In genomic region chr7:25067909-25068656, GRCm38 (mm10) we compare ENCODE assay signal across 13 mouse cellular contexts. TPM values are rescaled to one million over a fixed set of nuclear protein-coding genes. Genes with fewer than 3 reads are reported as not detected.
DNase-seq lines count a peak whose midpoint lies in the region; ATAC-seq and TF ChIP-seq lines count a peak whose summit lies in the region.
"Had no signal": no experiment of that assay in that cellular context is flagged by ENCODE, and none has a peak within 500 bp of the region (broad histone marks: within the 10 kb centered on the region; RNA-seq: fewer than 3 reads in every experiment).

No protein-coding gene starts in this region.

- DNase-seq in layer of hippocampus, adult 2 months (ENCODE audit: low spot score in 2 of 2), result no peak
- DNase-seq in layer of hippocampus, adult 8-10 months (ENCODE audit: low spot score in 2 of 2), result no peak
- no peak for DNase-seq in forebrain, postnatal 0 days
- DNase-seq in gastrocnemius, postnatal 25 days, result no peak
- DNase-seq in urinary bladder, postnatal 25 days (ENCODE audit: low spot score), result no peak
- DNase-seq: cerebellum, adult 9-10 months; lung, postnatal 10 days; thymus, adult 18-20 months had no signal

- peak overlapping the region; percentile 23; the same call in 1 of the 2 replicates for H3K4me2 ChIP-seq in forebrain, postnatal 0 days (ENCODE audit: low read depth)
- peak overlapping the region; percentile 93 for H3K4me2 ChIP-seq in midbrain, embryonic 15.5 days
- H3K4me2 ChIP-seq: heart, embryonic 12.5 days; liver, embryonic 12.5 days had no signal

- peak overlapping the region; percentile 37 for H3K4me3 ChIP-seq in layer of hippocampus, adult 2 months
- peak overlapping the region; percentile 3; the same call in 1 of the 2 replicates for H3K4me3 ChIP-seq in cortical plate, adult 2 months (ENCODE audit: insufficient read depth, low read length)
- no peak overlapping the region for H3K4me3 ChIP-seq in forebrain, postnatal 0 days (ENCODE audit: low read depth, low read length)
- peak overlapping the region; percentile 13 for H3K4me3 ChIP-seq in midbrain, embryonic 15.5 days
- H3K4me3 ChIP-seq: heart, embryonic 12.5 days; liver, embryonic 12.5 days had no signal

- peaks cover 55% of the 10 kb centered on the region for H3K36me3 ChIP-seq in forebrain, postnatal 0 days (ENCODE audit: insufficient read depth)
- H3K36me3 ChIP-seq in midbrain, embryonic 15.5 days (replicated peaks), result peaks cover 31% of the 10 kb centered on the region

- no peak for TF ChIP-seq POLR2A in cortical plate, adult 2 months (IDR thresholded peaks at IDR 0.05; ENCODE audit: extremely low read depth, insufficient read depth, low read length)

- ATAC-seq in forebrain, postnatal 0 days, result no peak
- ATAC-seq in midbrain, embryonic 15.5 days (replicated peaks), result no peak
- ATAC-seq: CD4-positive, CD25-positive, alpha-beta regulatory T cell, adult 4 months; liver, embryonic 12.5 days had no signal

- H3K27ac ChIP-seq in layer of hippocampus, adult 2 months, result peak overlapping the region; percentile 68
- H3K27ac ChIP-seq in cortical plate, adult 2 months (ENCODE audit: insufficient read depth, low read length), result no peak overlapping the region
- H3K27ac ChIP-seq in forebrain, postnatal 0 days (ENCODE audit: low read depth, low read length), result no peak overlapping the region
- H3K27ac ChIP-seq in midbrain, embryonic 15.5 days, result peak overlapping the region; percentile 40; the same call in 1 of the 2 replicates
- H3K27ac ChIP-seq: liver, embryonic 12.5 days had no signal

- WGBS in forebrain, postnatal 0 days, result 83% methylated on average over 22 of the region's 22 CpGs
- 79% methylated on average over 22 of the region's 22 CpGs for WGBS in midbrain, embryonic 15.5 days

- H3K4me1 ChIP-seq in cortical plate, adult 2 months (ENCODE audit: control insufficient read depth, insufficient read depth, low read length), result peaks cover 5% of the 10 kb centered on the region
- H3K4me1 ChIP-seq in forebrain, postnatal 0 days (ENCODE audit: insufficient read depth), result peaks cover 16% of the 10 kb centered on the region
- peaks cover 38% of the 10 kb centered on the region for H3K4me1 ChIP-seq in midbrain, embryonic 15.5 days

- no peak for TF ChIP-seq CTCF in layer of hippocampus, adult 2 months (conservative IDR thresholded peaks at IDR 0.05)
- TF ChIP-seq CTCF in cortical plate, adult 2 months (IDR thresholded peaks at IDR 0.05; ENCODE audit: extremely low read depth, insufficient read depth, low read length), result no peak
- TF ChIP-seq CTCF in forebrain, postnatal 0 days (IDR thresholded peaks at IDR 0.05; ENCODE audit: low read depth), result no peak

- no peak overlapping the region for H3K9ac ChIP-seq in forebrain, postnatal 0 days
- H3K9ac ChIP-seq in midbrain, embryonic 15.5 days, result peak overlapping the region; percentile 25; the same call in 1 of the 2 replicates
- H3K9ac ChIP-seq: heart, embryonic 12.5 days; liver, embryonic 12.5 days had no signal

- no peaks in the 10 kb centered on the region for H3K27me3 ChIP-seq in forebrain, postnatal 0 days (ENCODE audit: insufficient read depth, low read length)
- no peaks in the 10 kb centered on the region for H3K27me3 ChIP-seq in midbrain, embryonic 15.5 days (replicated peaks)
- H3K27me3 ChIP-seq: heart, embryonic 12.5 days had no signal

- no peaks in the 10 kb centered on the region for H3K9me3 ChIP-seq in forebrain, postnatal 0 days (ENCODE audit: low read length)
- no peaks in the 10 kb centered on the region for H3K9me3 ChIP-seq in midbrain, embryonic 15.5 days
- H3K9me3 ChIP-seq: heart, embryonic 12.5 days; liver, embryonic 12.5 days had no signal

RNA-seq across cellular contexts. Expression of gene Grik5, which starts 4.1 kb away (rescaled TPM):
- 100 to 1,000 TPM; 247 to 248 TPM for total RNA-seq in layer of hippocampus, adult 2 months (2021)
- total RNA-seq in layer of hippocampus, adult 8-10 months (2022), result 100 to 1,000 TPM; 206 to 235 (median 220) TPM
- 191 and 201 TPM in 2 replicates for polyA plus RNA-seq in cortical plate, adult 2 months (2012; rRNA removed)
- 94.1 and 106 TPM in 2 replicates for total RNA-seq in forebrain, postnatal 0 days (2014; rRNA removed)
- polyA plus RNA-seq in forebrain, postnatal 0 days (2015; fragmentation: Nextera tagmentation; extraction: Ambion mirVana), result 10.2 and 15.8 TPM in 2 replicates
- polyA plus RNA-seq in midbrain, embryonic 15.5 days (2015; fragmentation: Nextera tagmentation; extraction: Ambion mirVana), result 19.5 and 22.1 TPM in 2 replicates
- total RNA-seq in gastrocnemius, postnatal 25 days (2021), result 1 to 10 TPM; 2.3 to 2.7 TPM

RNA-seq across cellular contexts. Expression of gene Zfp574, which starts 4.3 kb away (rescaled TPM):
- 10 to 100 TPM; 29.3 to 30.3 TPM for total RNA-seq in layer of hippocampus, adult 2 months (2021)
- total RNA-seq in layer of hippocampus, adult 8-10 months (2022), result 10 to 100 TPM; 28.0 to 31.0 (median 29.6) TPM
- polyA plus RNA-seq in cortical plate, adult 2 months (2012; rRNA removed), result 36.6 and 39.2 TPM in 2 replicates
- 25.4 and 31.5 TPM in 2 replicates for total RNA-seq in forebrain, postnatal 0 days (2014; rRNA removed)
- polyA plus RNA-seq in forebrain, postnatal 0 days (2015; fragmentation: Nextera tagmentation; extraction: Ambion mirVana), result 30.6 and 33.0 TPM in 2 replicates
- 39.1 and 41.3 TPM in 2 replicates for polyA plus RNA-seq in midbrain, embryonic 15.5 days (2015; fragmentation: Nextera tagmentation; extraction: Ambion mirVana)
- 1 to 10 TPM; 6.1 to 6.3 TPM for total RNA-seq in gastrocnemius, postnatal 25 days (2021)

Comparison
In these comparisons a context has a peak if more than half of its experiments do, and no peak if none do; other contexts are left out.
1. H3K27ac ChIP-seq: peak in layer of hippocampus, adult 2 months (single experiment) and midbrain, embryonic 15.5 days (single experiment); none in cortical plate, adult 2 months (single experiment) and forebrain, postnatal 0 days (single experiment).
2. RNA of gene Grik5, which starts 4.1 kb away (total RNA-seq): 247 to 248 TPM in layer of hippocampus, adult 2 months, 206 to 235 TPM in layer of hippocampus, adult 8-10 months and 94.1 to 106 TPM in forebrain, postnatal 0 days; 2.3 to 2.7 TPM in gastrocnemius, postnatal 25 days; every median in the first group is over 10 times any median in the second.